Mouse (Mus musculus) macrophage (primary cell): ENCODE data around the gene Orm2. TPM values are rescaled to one million over a fixed set of nuclear protein-coding genes. Genes with fewer than 3 reads are reported as not detected.
"Not testable (repeated sequence)": the region's sequence is repeated elsewhere in the genome, so short reads cannot be mapped to it uniquely, and the experiment has no call there.

ENCODE experiments used
- H3K27ac ChIP-seq: fragments of 350-480 bp; formaldehyde crosslinking; 2 replicates; pipeline ENCODE4 v1.9.0; 2021
- H3K36me3 ChIP-seq: fragments of 350-480 bp; formaldehyde crosslinking; 2 replicates; pipeline ENCODE4 v1.9.0; 2021; ENCODE audit errors: inconsistent target
- H3K4me3 ChIP-seq: fragments of 350-480 bp; formaldehyde crosslinking; 2 replicates; pipeline ENCODE4 v1.9.0; 2021; ENCODE audit errors: inconsistent target
- H3K79me2 ChIP-seq: fragments of 350-480 bp; formaldehyde crosslinking; 2 replicates; pipeline ENCODE4 v1.9.0; 2021; ENCODE audit errors: inconsistent target
- WGBS: methylation state at CpG from one replicate; pipeline ENCODE4 v1.1.7; 2026; ENCODE audit warnings: inconsistent platforms; ENCODE audit not compliant: missing documents; 5-methylcytosine and 5-hydroxymethylcytosine counted together
- polyA plus RNA-seq: library from polyadenylated mRNA; stranded (reverse); fragments of 250-400 nt; gene quantifications from 3 replicates; pipeline ENCODE4 v1.2.4, GENCODE M21; 2018; ENCODE audit warnings: inconsistent platforms
- total RNA-seq, 78 experiments: library from RNA; depleted of rRNA; stranded (reverse); fragments of 250-400 nt; gene quantifications; 1 replicate in 9 of 78; 2 replicates in 24 of 78; 3 replicates in 43 of 78; 4 replicates in 2 of 78; pipeline ENCODE4 v1.2.4; 2018; ENCODE audit warnings: inconsistent platforms in 56 of 78

Gene Orm2
- not detected for total RNA-seq (2018; cell fraction: chromatin; rRNA removed)
- under 1 TPM in 2 of 26 experiments, not detected in 24; 0.17 to 0.19 TPM for total RNA-seq (2018; cell fraction: cytosol; rRNA removed)
- not detected for total RNA-seq (2018; cell fraction: nucleus; rRNA removed)
- not detected in 3 replicates for polyA plus RNA-seq

- 72% methylated on average over 5 of the region's 5 CpGs for WGBS
- Histone ChIP-seq H3K36me3 (peaks cover 7% of the 10 kb centered on the region; the same call in 1 of the 2 replicates), H3K4me3 (no peak within 1 kb of the TSS), H3K27ac (no peak within 1 kb of the TSS), H3K79me2 (no peaks in the 10 kb centered on the region)
Measured at GRCm38 (mm10) chr4:63362150-63362549, at the start of gene Orm2. TSS of gene Orm2 (plus strand) at chr4:63362449.

- WGBS = 87% methylated on average over 5 of the region's 5 CpGs
- Histone ChIP-seq H3K36me3 (no peaks in the 10 kb centered on the region), H3K4me3 (no peak overlapping the region), H3K79me2 (no peaks in the 10 kb centered on the region), H3K27ac (no peak overlapping the region)
Measured at GRCm38 (mm10) chr4:63314063-63314462, 48.2 kb upstream of the Orm2 start.

GRCm38 (mm10) chr4:63316076-63316746 lies 46.0 kb upstream of the Orm2 start:
- Histone ChIP-seq H3K79me2 (no peaks in the 10 kb centered on the region), H3K27ac (no peak overlapping the region), H3K4me3 (no peak overlapping the region), H3K36me3 (no peaks in the 10 kb centered on the region)
- WGBS = 44% methylated on average over 9 of the region's 9 CpGs

GRCm38 (mm10) chr4:63319566-63319965 lies 42.7 kb upstream of the Orm2 start:
- not testable (repeated sequence) for H3K36me3 ChIP-seq, H3K79me2 ChIP-seq, H3K4me3 ChIP-seq, H3K27ac ChIP-seq
- WGBS = 0% methylated on average over 2 of the region's 3 CpGs

- 93% methylated on average over 8 of the region's 8 CpGs for WGBS
- H3K4me3 ChIP-seq = no peak overlapping the region
- no peaks in the 10 kb centered on the region for H3K79me2 ChIP-seq
- H3K27ac ChIP-seq = no peak overlapping the region
- H3K36me3 ChIP-seq = no peaks in the 10 kb centered on the region
Measured at GRCm38 (mm10) chr4:63323275-63323815, 38.9 kb upstream of the Orm2 start.

- no peak overlapping the region for H3K27ac ChIP-seq
- H3K79me2 ChIP-seq = no peaks in the 10 kb centered on the region
- no peak overlapping the region for H3K4me3 ChIP-seq
- 89% methylated on average over 3 of the region's 4 CpGs for WGBS
- H3K36me3 ChIP-seq = no peaks in the 10 kb centered on the region
Measured at GRCm38 (mm10) chr4:63333403-63333802, 28.8 kb upstream of the Orm2 start.

- Histone ChIP-seq H3K36me3 (no peaks in the 10 kb centered on the region), H3K27ac (no peak overlapping the region)
- WGBS = 74% methylated on average over 3 of the region's 3 CpGs
Measured at GRCm38 (mm10) chr4:63338414-63339076, 23.7 kb upstream of the Orm2 start.

GRCm38 (mm10) chr4:63342491-63342890 lies 19.8 kb upstream of the Orm2 start:
- Histone ChIP-seq H3K27ac (no peak overlapping the region), H3K4me3 (no peak overlapping the region), H3K79me2 (no peaks in the 10 kb centered on the region), H3K36me3 (no peaks in the 10 kb centered on the region)
- 95% methylated on average over 4 of the region's 4 CpGs for WGBS

More at GRCm38 (mm10) chr4:63338414-63339076, 23.7 kb upstream of the Orm2 start:
- Histone ChIP-seq H3K79me2 (no peaks in the 10 kb centered on the region), H3K4me3 (no peak overlapping the region)

- WGBS = 92% methylated on average over 3 of the region's 3 CpGs
Measured at GRCm38 (mm10) chr4:63343608-63344007, 18.6 kb upstream of the Orm2 start.

GRCm38 (mm10) chr4:63344295-63344694 lies 18.0 kb upstream of the Orm2 start, which contains the start of gene Orm1:
TSS of gene Orm1 (plus strand) at chr4:63344560.
- Histone ChIP-seq H3K79me2 (no peaks in the 10 kb centered on the region), H3K36me3 (no peaks in the 10 kb centered on the region), H3K4me3 (no peak within 1 kb of the TSS), H3K27ac (no peak within 1 kb of the TSS)
- 68% methylated on average over 8 of the region's 8 CpGs for WGBS

More at GRCm38 (mm10) chr4:63343608-63344007, 18.6 kb upstream of the Orm2 start:
- H3K79me2 ChIP-seq = no peaks in the 10 kb centered on the region
- H3K4me3 ChIP-seq = no peak overlapping the region
- no peaks in the 10 kb centered on the region for H3K36me3 ChIP-seq
- no peak overlapping the region for H3K27ac ChIP-seq

- no peak overlapping the region for H3K4me3 ChIP-seq
- H3K79me2 ChIP-seq = no peaks in the 10 kb centered on the region
- H3K27ac ChIP-seq = no peak overlapping the region
- H3K36me3 ChIP-seq = no peaks in the 10 kb centered on the region
Measured at GRCm38 (mm10) chr4:63345261-63345660, 17.0 kb upstream of the Orm2 start.

- no peaks in the 10 kb centered on the region for H3K79me2 ChIP-seq
- no peaks in the 10 kb centered on the region for H3K36me3 ChIP-seq
- no peak overlapping the region for H3K4me3 ChIP-seq
- WGBS = 97% methylated on average over 4 of the region's 4 CpGs
- no peak overlapping the region for H3K27ac ChIP-seq
Measured at GRCm38 (mm10) chr4:63346659-63347058, 15.6 kb upstream of the Orm2 start.

GRCm38 (mm10) chr4:63348524-63348923 lies 13.7 kb upstream of the Orm2 start:
- H3K36me3 ChIP-seq = no peaks in the 10 kb centered on the region
- H3K4me3 ChIP-seq = no peak overlapping the region
- WGBS = 63% methylated on average over 6 of the region's 6 CpGs
- H3K79me2 ChIP-seq = no peaks in the 10 kb centered on the region
- H3K27ac ChIP-seq = no peak overlapping the region

GRCm38 (mm10) chr4:63355877-63356665 lies 6.2 kb upstream of the Orm2 start, which contains the start of gene Orm3:
TSS of gene Orm3 (plus strand) at chr4:63356162.
- Histone ChIP-seq H3K27ac (no peak within 1 kb of the TSS), H3K36me3 (no peaks in the 10 kb centered on the region), H3K4me3 (no peak within 1 kb of the TSS), H3K79me2 (no peaks in the 10 kb centered on the region)
- 52% methylated on average over 4 of the region's 4 CpGs for WGBS
